Comparison of ENCODE assay signal across 18 mouse cellular contexts in the genomic region with DNA sequence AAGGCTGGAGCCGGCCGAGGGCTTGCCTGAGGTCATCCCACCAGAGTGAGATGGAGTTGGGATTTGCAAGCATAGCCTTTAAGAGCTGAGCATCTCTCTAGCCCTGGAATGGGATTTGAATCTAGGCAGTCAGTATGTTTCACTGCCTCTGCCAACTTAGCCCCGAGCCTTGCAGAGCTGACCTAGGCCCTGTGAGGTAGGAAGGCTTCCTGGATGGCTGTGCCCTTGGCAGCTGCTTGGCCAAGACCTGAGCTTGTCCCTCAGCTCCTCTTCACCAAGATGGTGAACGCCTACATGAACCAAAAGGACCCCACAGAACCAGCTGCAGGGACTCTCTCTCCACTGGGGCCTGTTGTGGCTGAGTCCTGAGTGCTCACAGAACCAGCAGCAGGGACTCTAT. TPM values are rescaled to one million over a fixed set of nuclear protein-coding genes. Genes with fewer than 3 reads are reported as not detected.
A peak's percentile ranks its signal among the peaks of the same experiment; 100 is the strongest.
DNase-seq lines count a peak whose midpoint lies in the region; ATAC-seq and TF ChIP-seq lines count a peak whose summit lies in the region.
"Had no signal": no experiment of that assay in that cellular context is flagged by ENCODE, and none has a peak within 500 bp of the region (broad histone marks: within the 10 kb centered on the region; RNA-seq: fewer than 3 reads in every experiment).

No protein-coding gene starts in this region.

- no peak overlapping the region for H3K4me3 ChIP-seq in forebrain, embryonic 13.5 days
- H3K4me3 ChIP-seq in forebrain, embryonic 11.5 days (ENCODE audit: low read depth, low read length): no peak overlapping the region
- no peak overlapping the region for H3K4me3 ChIP-seq in layer of hippocampus, adult 2 months
- H3K4me3 ChIP-seq in hindbrain, embryonic 16.5 days (ENCODE audit: low read length): no peak overlapping the region
- no peak overlapping the region for H3K4me3 ChIP-seq in neural tube, embryonic 14.5 days (ENCODE audit: low read depth, low read length)
- H3K4me3 ChIP-seq: embryonic facial prominence, embryonic 10.5 days; liver, embryonic 15.5 days had no signal

- H3K4me1 ChIP-seq in forebrain, embryonic 13.5 days: peaks cover 34% of the 10 kb centered on the region
- peaks cover 12% of the 10 kb centered on the region; the same call in 1 of the 2 replicates for H3K4me1 ChIP-seq in forebrain, embryonic 11.5 days (replicated peaks; ENCODE audit: control insufficient read depth, insufficient read depth, low read length)
- peaks cover 21% of the 10 kb centered on the region for H3K4me1 ChIP-seq in hindbrain, embryonic 16.5 days (ENCODE audit: control insufficient read depth, insufficient read depth, low read depth, low read length)
- H3K4me1 ChIP-seq in neural tube, embryonic 14.5 days (ENCODE audit: control insufficient read depth, insufficient read depth, low read length): peaks cover 13% of the 10 kb centered on the region

- peak overlapping the region; percentile 97 for H3K27ac ChIP-seq in forebrain, embryonic 13.5 days
- no peak overlapping the region for H3K27ac ChIP-seq in forebrain, embryonic 11.5 days (ENCODE audit: low read depth, low read length)
- peak overlapping the region; percentile 91 for H3K27ac ChIP-seq in layer of hippocampus, adult 2 months
- 0 out of 2 replicates have a peak overlapping the region, but pooled peaks have one; percentile 48 for H3K27ac ChIP-seq in hindbrain, embryonic 16.5 days (ENCODE audit: low read depth, low read length)
- H3K27ac ChIP-seq in neural tube, embryonic 14.5 days (ENCODE audit: low read depth, low read length): peak overlapping the region; percentile 39; the same call in 1 of the 2 replicates
- H3K27ac ChIP-seq: embryonic facial prominence, embryonic 10.5 days; liver, embryonic 15.5 days had no signal

- DNase-seq in forebrain, embryonic 11.5 days (ENCODE audit: low spot score): no peak
- DNase-seq in layer of hippocampus, adult 2 months (ENCODE audit: low spot score in 2 of 2): no peak
- no peak for DNase-seq in layer of hippocampus, adult 8-10 months (ENCODE audit: low spot score in 2 of 2)
- no peak for DNase-seq in testis, postnatal 10 days (ENCODE audit: low spot score)

- no peak for TF ChIP-seq CTCF in layer of hippocampus, adult 2 months (conservative IDR thresholded peaks at IDR 0.05)

- H3K36me3 ChIP-seq in forebrain, embryonic 13.5 days (ENCODE audit: poor library complexity, severe bottlenecking): peaks cover 65% of the 10 kb centered on the region
- peaks cover 7% of the 10 kb centered on the region for H3K36me3 ChIP-seq in forebrain, embryonic 11.5 days (ENCODE audit: control insufficient read depth, insufficient read depth, low read length)
- H3K36me3 ChIP-seq in hindbrain, embryonic 16.5 days (ENCODE audit: control insufficient read depth, insufficient read depth, low read length): peaks cover 28% of the 10 kb centered on the region
- H3K36me3 ChIP-seq in neural tube, embryonic 14.5 days (ENCODE audit: control insufficient read depth, insufficient read depth, low read length): peaks cover 34% of the 10 kb centered on the region

- no peaks in the 10 kb centered on the region for H3K9me3 ChIP-seq in forebrain, embryonic 13.5 days (replicated peaks)
- no peaks in the 10 kb centered on the region for H3K9me3 ChIP-seq in forebrain, embryonic 11.5 days (ENCODE audit: control insufficient read depth, low read length)
- H3K9me3 ChIP-seq in hindbrain, embryonic 16.5 days (ENCODE audit: control insufficient read depth, low read length): no peaks in the 10 kb centered on the region
- no peaks in the 10 kb centered on the region for H3K9me3 ChIP-seq in neural tube, embryonic 14.5 days (ENCODE audit: control insufficient read depth, low read length)
- H3K9me3 ChIP-seq: embryonic facial prominence, embryonic 10.5 days; liver, embryonic 15.5 days had no signal

- no peak for ATAC-seq in forebrain, embryonic 13.5 days
- ATAC-seq in forebrain, embryonic 11.5 days (replicated peaks; ENCODE audit: low FRiP score): no peak
- ATAC-seq in hindbrain, embryonic 16.5 days: no peak
- no peak for ATAC-seq in neural tube, embryonic 14.5 days (ENCODE audit: low read depth)

- H3K9ac ChIP-seq in forebrain, embryonic 13.5 days: no peak overlapping the region
- no peak overlapping the region for H3K9ac ChIP-seq in forebrain, embryonic 11.5 days (ENCODE audit: low read length)
- no peak overlapping the region for H3K9ac ChIP-seq in hindbrain, embryonic 16.5 days (ENCODE audit: low read depth, low read length)
- H3K9ac ChIP-seq in neural tube, embryonic 14.5 days (replicated peaks; ENCODE audit: low read depth, low read length): no peak overlapping the region
- H3K9ac ChIP-seq: liver, embryonic 15.5 days had no signal

- 89% methylated on average over 4 of the region's 4 CpGs for WGBS in forebrain, embryonic 13.5 days
- 90% methylated on average over 4 of the region's 4 CpGs for WGBS in forebrain, embryonic 11.5 days
- whole genome bisulfite sequencing in hindbrain, embryonic 16.5 days: 89% methylated on average over 4 of the region's 4 CpGs
- WGBS in neural tube, embryonic 14.5 days: 92% methylated on average over 4 of the region's 4 CpGs

- H3K27me3 ChIP-seq in forebrain, embryonic 13.5 days: no peaks in the 10 kb centered on the region
- no peaks in the 10 kb centered on the region for H3K27me3 ChIP-seq in forebrain, embryonic 11.5 days (ENCODE audit: control insufficient read depth, insufficient read depth, low read length)
- H3K27me3 ChIP-seq in hindbrain, embryonic 16.5 days (replicated peaks; ENCODE audit: control insufficient read depth, insufficient read depth, low read length): no peaks in the 10 kb centered on the region
- H3K27me3 ChIP-seq in neural tube, embryonic 14.5 days (ENCODE audit: control insufficient read depth, insufficient read depth, low read length): no peaks in the 10 kb centered on the region
- H3K27me3 ChIP-seq: liver, embryonic 15.5 days had no signal

- H3K4me2 ChIP-seq in forebrain, embryonic 13.5 days: no peak overlapping the region
- H3K4me2 ChIP-seq in forebrain, embryonic 11.5 days (ENCODE audit: low read depth, low read length, severe bottlenecking): no peak overlapping the region
- no peak overlapping the region for H3K4me2 ChIP-seq in hindbrain, embryonic 16.5 days (ENCODE audit: low read length)
- no peak overlapping the region for H3K4me2 ChIP-seq in neural tube, embryonic 14.5 days (ENCODE audit: low read depth, low read length)
- H3K4me2 ChIP-seq: heart, embryonic 11.5 days; liver, embryonic 15.5 days had no signal

RNA-seq across cellular contexts. Expression of gene Vps37c, which starts 22.2 kb away (rescaled TPM):
- 32.1 and 33.3 TPM in 2 replicates for polyA plus RNA-seq in forebrain, embryonic 13.5 days (2015; fragmentation: Nextera tagmentation; extraction: Ambion mirVana)
- 32.1 and 33.4 TPM in 2 replicates for polyA plus RNA-seq in forebrain, embryonic 11.5 days (2014; fragmentation: Nextera tagmentation; extraction: Ambion mirVana)
- total RNA-seq in layer of hippocampus, adult 2 months (2021): 10 to 100 TPM; 21.7 to 22.4 TPM
- 10 to 100 TPM; 18.0 to 22.6 (median 20.7) TPM for total RNA-seq in layer of hippocampus, adult 8-10 months (2022)
- polyA plus RNA-seq in hindbrain, embryonic 16.5 days (2015; fragmentation: Nextera tagmentation; extraction: Ambion mirVana): 27.7 and 35.0 TPM in 2 replicates
- polyA plus RNA-seq in neural tube, embryonic 14.5 days (2014; fragmentation: Nextera tagmentation; extraction: Ambion mirVana): 23.1 and 31.1 TPM in 2 replicates

RNA-seq across cellular contexts. Expression of gene Cd5, which starts 28.1 kb away (rescaled TPM):
- 0.26 TPM in 1 of 2 replicates, not detected in the other for polyA plus RNA-seq in forebrain, embryonic 13.5 days (2015; fragmentation: Nextera tagmentation; extraction: Ambion mirVana)
- 0.05 TPM in 1 of 2 replicates, not detected in the other for polyA plus RNA-seq in forebrain, embryonic 11.5 days (2014; fragmentation: Nextera tagmentation; extraction: Ambion mirVana)
- not detected for total RNA-seq in layer of hippocampus, adult 2 months (2021)
- total RNA-seq in layer of hippocampus, adult 8-10 months (2022): under 1 TPM in 3 of 4 experiments, not detected in 1; 0.14 to 0.59 (median 0.58) TPM
- 0.09 and 0.28 TPM in 2 replicates for polyA plus RNA-seq in hindbrain, embryonic 16.5 days (2015; fragmentation: Nextera tagmentation; extraction: Ambion mirVana)
- polyA plus RNA-seq in neural tube, embryonic 14.5 days (2014; fragmentation: Nextera tagmentation; extraction: Ambion mirVana): 0.44 TPM in 1 of 2 replicates, not detected in the other
- total RNA-seq: gastrocnemius, postnatal 14 days; megakaryocyte progenitor cell, adult 5-6 weeks had no signal
- polyA plus RNA-seq: liver, embryonic 15.5 days had no signal

RNA-seq across cellular contexts. Expression of gene Pga5, which starts 32.9 kb away (rescaled TPM):
- not detected in 2 replicates for polyA plus RNA-seq in forebrain, embryonic 13.5 days (2015; fragmentation: Nextera tagmentation; extraction: Ambion mirVana)
- polyA plus RNA-seq in forebrain, embryonic 11.5 days (2014; fragmentation: Nextera tagmentation; extraction: Ambion mirVana): not detected in 2 replicates
- not detected for total RNA-seq in layer of hippocampus, adult 2 months (2021)
- total RNA-seq in layer of hippocampus, adult 8-10 months (2022): not detected
- polyA plus RNA-seq in hindbrain, embryonic 16.5 days (2015; fragmentation: Nextera tagmentation; extraction: Ambion mirVana): not detected in 2 replicates
- not detected in 2 replicates for polyA plus RNA-seq in neural tube, embryonic 14.5 days (2014; fragmentation: Nextera tagmentation; extraction: Ambion mirVana)
- total RNA-seq: adrenal gland, postnatal 36 days; gastrocnemius, postnatal 14 days; left cerebral cortex, postnatal 10 days; megakaryocyte progenitor cell, adult 5-6 weeks had no signal
- polyA plus RNA-seq: activated CD4-positive, CD25-positive, alpha-beta regulatory T cell, adult 4 months; C2C12; embryonic facial prominence, embryonic 10.5 days; heart, embryonic 11.5 days; liver, embryonic 15.5 days; lung, postnatal 0 days; small intestine, adult 2 months had no signal
